Mouse (Mus musculus): Measurements from ENCODE around the gene Kif9.

Kif9 gene

GRCm38 (mm10) chr9:110463983-110464591 lies 12.7 kb upstream of the Kif9 start:
- DNase-seq (ENCODE audit: low read depth, low spot score), result peak; percentile 66
- Histone ChIP-seq H3K36me3 (ENCODE audit: control insufficient read depth, insufficient read depth, low read length, poor library complexity, severe bottlenecking) (no peaks in the 10 kb centered on the region; the same call in 1 of the 2 replicates), H3K27me3 (ENCODE audit: control insufficient read depth, insufficient read depth, low read length, poor library complexity, severe bottlenecking) (no peaks in the 10 kb centered on the region)

GRCm38 (mm10) chr9:110465336-110465735 lies 11.4 kb upstream of the Kif9 start:
- Histone ChIP-seq H3K36me3 (ENCODE audit: control insufficient read depth, insufficient read depth, low read length, poor library complexity, severe bottlenecking) (no peaks in the 10 kb centered on the region; the same call in 1 of the 2 replicates), H3K27me3 (ENCODE audit: control insufficient read depth, insufficient read depth, low read length, poor library complexity, severe bottlenecking) (no peaks in the 10 kb centered on the region)
- no peak for DNase-seq (ENCODE audit: low read depth, low spot score)

GRCm38 (mm10) chr9:110466179-110466578 lies 10.6 kb upstream of the Kif9 start:
- no peaks in the 10 kb centered on the region; the same call in 1 of the 2 replicates for H3K36me3 ChIP-seq (ENCODE audit: control insufficient read depth, insufficient read depth, low read length, poor library complexity, severe bottlenecking)
- DNase-seq (ENCODE audit: low read depth, low spot score), result peak; percentile 79
- H3K27me3 ChIP-seq (ENCODE audit: control insufficient read depth, insufficient read depth, low read length, poor library complexity, severe bottlenecking), result no peaks in the 10 kb centered on the region

GRCm38 (mm10) chr9:110477951-110478350 lies 1.2 kb downstream of the Kif9 start:
- peak; percentile 5 for DNase-seq (ENCODE audit: low read depth, low spot score)
- H3K27me3 ChIP-seq (ENCODE audit: control insufficient read depth, insufficient read depth, low read length, poor library complexity, severe bottlenecking), result no peaks in the 10 kb centered on the region
- H3K36me3 ChIP-seq (ENCODE audit: control insufficient read depth, insufficient read depth, low read length, poor library complexity, severe bottlenecking), result no peaks in the 10 kb centered on the region

- no peaks in the 10 kb centered on the region for H3K36me3 ChIP-seq (ENCODE audit: control insufficient read depth, insufficient read depth, low read length, poor library complexity, severe bottlenecking)
- peak; percentile 73 for DNase-seq (ENCODE audit: low read depth, low spot score)
- no peaks in the 10 kb centered on the region for H3K27me3 ChIP-seq (ENCODE audit: control insufficient read depth, insufficient read depth, low read length, poor library complexity, severe bottlenecking)
Observed at GRCm38 (mm10) chr9:110478639-110479038, 1.9 kb downstream of the Kif9 start.

- Histone ChIP-seq H3K36me3 (ENCODE audit: control insufficient read depth, insufficient read depth, low read length, poor library complexity, severe bottlenecking) (no peaks in the 10 kb centered on the region), H3K27me3 (ENCODE audit: control insufficient read depth, insufficient read depth, low read length, poor library complexity, severe bottlenecking) (no peaks in the 10 kb centered on the region)
- no peak for DNase-seq (ENCODE audit: low read depth, low spot score)
Observed at GRCm38 (mm10) chr9:110488841-110489240, 12.1 kb downstream of the Kif9 start.

- Histone ChIP-seq H3K27me3 (ENCODE audit: control insufficient read depth, insufficient read depth, low read length, poor library complexity, severe bottlenecking) (no peaks in the 10 kb centered on the region), H3K36me3 (ENCODE audit: control insufficient read depth, insufficient read depth, low read length, poor library complexity, severe bottlenecking) (no peaks in the 10 kb centered on the region)
- DNase-seq (ENCODE audit: low read depth, low spot score), result peak; percentile 58
Observed at GRCm38 (mm10) chr9:110490913-110491312, 14.2 kb downstream of the Kif9 start.

- Histone ChIP-seq H3K27me3 (ENCODE audit: control insufficient read depth, insufficient read depth, low read length, poor library complexity, severe bottlenecking) (no peaks in the 10 kb centered on the region), H3K36me3 (ENCODE audit: control insufficient read depth, insufficient read depth, low read length, poor library complexity, severe bottlenecking) (no peaks in the 10 kb centered on the region)
- DNase-seq (ENCODE audit: low read depth, low spot score), result peak; percentile 23
Observed at GRCm38 (mm10) chr9:110525737-110526136, 49.0 kb downstream of the Kif9 start.

- Histone ChIP-seq H3K36me3 (ENCODE audit: control insufficient read depth, insufficient read depth, low read length, poor library complexity, severe bottlenecking) (no peaks in the 10 kb centered on the region), H3K27me3 (ENCODE audit: control insufficient read depth, insufficient read depth, low read length, poor library complexity, severe bottlenecking) (no peaks in the 10 kb centered on the region)
- DNase-seq (ENCODE audit: low read depth, low spot score), result no peak
Observed at GRCm38 (mm10) chr9:110529002-110529737, 52.4 kb downstream of the Kif9 start.

- no peaks in the 10 kb centered on the region for H3K36me3 ChIP-seq (ENCODE audit: control insufficient read depth, insufficient read depth, low read length, poor library complexity, severe bottlenecking)
- DNase-seq (ENCODE audit: low read depth, low spot score), result peak; percentile 56
- H3K27me3 ChIP-seq (ENCODE audit: control insufficient read depth, insufficient read depth, low read length, poor library complexity, severe bottlenecking), result no peaks in the 10 kb centered on the region
Observed at GRCm38 (mm10) chr9:110530650-110531049, 53.9 kb downstream of the Kif9 start.

- DNase-seq (ENCODE audit: low read depth, low spot score), result peak; percentile 24
- Histone ChIP-seq H3K36me3 (ENCODE audit: control insufficient read depth, insufficient read depth, low read length, poor library complexity, severe bottlenecking) (no peaks in the 10 kb centered on the region), H3K27me3 (ENCODE audit: control insufficient read depth, insufficient read depth, low read length, poor library complexity, severe bottlenecking) (no peaks in the 10 kb centered on the region)
Observed at GRCm38 (mm10) chr9:110531151-110531791, 54.5 kb downstream of the Kif9 start.

GRCm38 (mm10) chr9:110531914-110532489 lies 55.2 kb downstream of the Kif9 start:
- Histone ChIP-seq H3K36me3 (ENCODE audit: control insufficient read depth, insufficient read depth, low read length, poor library complexity, severe bottlenecking) (no peaks in the 10 kb centered on the region), H3K27me3 (ENCODE audit: control insufficient read depth, insufficient read depth, low read length, poor library complexity, severe bottlenecking) (no peaks in the 10 kb centered on the region)
- DNase-seq (ENCODE audit: low read depth, low spot score), result peak; percentile 95

- no peaks in the 10 kb centered on the region for H3K27me3 ChIP-seq (ENCODE audit: control insufficient read depth, insufficient read depth, low read length, poor library complexity, severe bottlenecking)
- no peaks in the 10 kb centered on the region for H3K36me3 ChIP-seq (ENCODE audit: control insufficient read depth, insufficient read depth, low read length, poor library complexity, severe bottlenecking)
- DNase-seq (ENCODE audit: low read depth, low spot score), result peak; percentile 72
Observed at GRCm38 (mm10) chr9:110532538-110533291, 56.0 kb downstream of the Kif9 start, which contains the start of gene Setd2. Gene Setd2, plus strand, starts transcription at chr9:110532597.

- H3K27me3 ChIP-seq (ENCODE audit: control insufficient read depth, insufficient read depth, low read length, poor library complexity, severe bottlenecking), result no peaks in the 10 kb centered on the region
- peak; percentile 20 for DNase-seq (ENCODE audit: low read depth, low spot score)
- H3K36me3 ChIP-seq (ENCODE audit: control insufficient read depth, insufficient read depth, low read length, poor library complexity, severe bottlenecking), result no peaks in the 10 kb centered on the region
Observed at GRCm38 (mm10) chr9:110533645-110534044, 56.9 kb downstream of the Kif9 start.

Measured in splenic B cell, adult 2 months (primary cell).